In genomic region chr19:31954267-31954666, GRCm38 (mm10) we compare ENCODE assay signal across 24 mouse cellular contexts.
A peak's percentile ranks its signal among the peaks of the same experiment; 100 is the strongest.
DNase-seq lines count a peak whose midpoint lies in the region; ATAC-seq and TF ChIP-seq lines count a peak whose summit lies in the region.
"Had no signal": no experiment of that assay in that cellular context is flagged by ENCODE, and none has a peak within 500 bp of the region (broad histone marks: within the 10 kb centered on the region; RNA-seq: fewer than 3 reads in every experiment).

No protein-coding gene starts in this region.

- H3K4me2 ChIP-seq in intestine, postnatal 0 days (replicated peaks; ENCODE audit: low read depth) = 0 out of 2 replicates have a peak overlapping the region, but pooled peaks have one; percentile 18
- H3K4me2 ChIP-seq: embryonic facial prominence, embryonic 12.5 days; forebrain, embryonic 13.5 days; forebrain, embryonic 15.5 days had no signal

- no peaks in the 10 kb centered on the region for H3K27me3 ChIP-seq in intestine, postnatal 0 days (replicated peaks; ENCODE audit: control insufficient read depth, insufficient read depth, low read length)
- H3K27me3 ChIP-seq in embryonic facial prominence, embryonic 10.5 days (replicated peaks; ENCODE audit: low read depth, poor library complexity, severe bottlenecking) = no peaks in the 10 kb centered on the region
- H3K27me3 ChIP-seq: CH12.LX; embryonic facial prominence, embryonic 12.5 days; forebrain, embryonic 13.5 days; forebrain, embryonic 15.5 days had no signal

- peak; percentile 14 for DNase-seq in heart, adult 11 months
- DNase-seq in heart, adult 8-10 months (ENCODE audit: low spot score) = no peak
- DNase-seq in left cerebral cortex, adult 18-20 months (ENCODE audit: low spot score in 2 of 2) = no peak
- no peak for DNase-seq in embryonic facial prominence, embryonic 10.5 days (ENCODE audit: low spot score)
- DNase-seq: adrenal gland, adult 8-10 months; adrenal gland, postnatal 14 days; adrenal gland, postnatal 36 days; B cell, adult 2 months; cerebellum, adult 11-12 months; cerebellum, adult 2 months; cerebellum, adult 9-10 months; cerebellum, postnatal 10 days; cerebellum, postnatal 36 days; embryo, embryonic 11 days; forebrain, postnatal 0 days had no signal

- no peak overlapping the region; the same call in 1 of the 2 replicates for H3K27ac ChIP-seq in intestine, postnatal 0 days (ENCODE audit: low read depth, low read length)
- H3K27ac ChIP-seq in embryonic facial prominence, embryonic 10.5 days (replicated peaks) = no peak overlapping the region
- H3K27ac ChIP-seq: embryonic facial prominence, embryonic 12.5 days; forebrain, embryonic 13.5 days; forebrain, embryonic 15.5 days had no signal

- no peak overlapping the region for H3K9ac ChIP-seq in intestine, postnatal 0 days (ENCODE audit: low read depth, low read length)
- H3K9ac ChIP-seq: embryonic facial prominence, embryonic 12.5 days; forebrain, embryonic 13.5 days; forebrain, embryonic 15.5 days; forebrain, postnatal 0 days had no signal

- no peak for TF ChIP-seq CTCF in intestine, postnatal 0 days (IDR thresholded peaks at IDR 0.05; ENCODE audit: low read depth)

- H3K4me3 ChIP-seq in intestine, postnatal 0 days (ENCODE audit: low read depth, low read length) = no peak overlapping the region
- no peak overlapping the region for H3K4me3 ChIP-seq in embryonic facial prominence, embryonic 10.5 days
- H3K4me3 ChIP-seq: embryonic facial prominence, embryonic 12.5 days; forebrain, embryonic 13.5 days; forebrain, embryonic 15.5 days had no signal

- whole genome bisulfite sequencing in intestine, postnatal 0 days = 79% methylated on average over 4 of the region's 4 CpGs
- 84% methylated on average over 4 of the region's 4 CpGs for WGBS in embryonic facial prominence, embryonic 10.5 days

- H3K36me3 ChIP-seq in intestine, postnatal 0 days (ENCODE audit: control insufficient read depth, insufficient read depth) = 0 out of 2 replicates have a peak, but pooled peaks cover under 1% of the 10 kb centered on the region
- H3K36me3 ChIP-seq in embryonic facial prominence, embryonic 10.5 days (replicated peaks) = no peaks in the 10 kb centered on the region
- H3K36me3 ChIP-seq: embryonic facial prominence, embryonic 12.5 days; forebrain, embryonic 15.5 days; G1E had no signal

- no peak for ATAC-seq in intestine, postnatal 0 days
- ATAC-seq: activated CD4-positive, CD25-positive, alpha-beta regulatory T cell, adult 4 months; CD4-positive, CD25-positive, alpha-beta regulatory T cell, adult 4 months; forebrain, embryonic 13.5 days; forebrain, embryonic 15.5 days; forebrain, postnatal 0 days; Patski had no signal

- H3K4me1 ChIP-seq in intestine, postnatal 0 days (replicated peaks; ENCODE audit: control insufficient read depth, insufficient read depth, low read length) = 0 out of 2 replicates have a peak, but pooled peaks cover 2% of the 10 kb centered on the region
- no peaks in the 10 kb centered on the region for H3K4me1 ChIP-seq in embryonic facial prominence, embryonic 10.5 days
- H3K4me1 ChIP-seq: embryonic facial prominence, embryonic 12.5 days; forebrain, embryonic 13.5 days; forebrain, embryonic 15.5 days had no signal

- H3K9me3 ChIP-seq in intestine, postnatal 0 days (ENCODE audit: control insufficient read depth) = no peaks in the 10 kb centered on the region
- no peaks in the 10 kb centered on the region for H3K9me3 ChIP-seq in embryonic facial prominence, embryonic 10.5 days
- H3K9me3 ChIP-seq: embryonic facial prominence, embryonic 12.5 days; forebrain, embryonic 13.5 days; forebrain, embryonic 15.5 days; G1E had no signal
